Mouse (Mus musculus): Measurements from ENCODE around the gene Grin2c. TPM values are rescaled to one million over a fixed set of nuclear protein-coding genes. Genes with fewer than 3 reads are reported as not detected.

The Grin2c gene
- polyA plus RNA-seq, 1 experiment from 2014 or later: not detected

DNA sequence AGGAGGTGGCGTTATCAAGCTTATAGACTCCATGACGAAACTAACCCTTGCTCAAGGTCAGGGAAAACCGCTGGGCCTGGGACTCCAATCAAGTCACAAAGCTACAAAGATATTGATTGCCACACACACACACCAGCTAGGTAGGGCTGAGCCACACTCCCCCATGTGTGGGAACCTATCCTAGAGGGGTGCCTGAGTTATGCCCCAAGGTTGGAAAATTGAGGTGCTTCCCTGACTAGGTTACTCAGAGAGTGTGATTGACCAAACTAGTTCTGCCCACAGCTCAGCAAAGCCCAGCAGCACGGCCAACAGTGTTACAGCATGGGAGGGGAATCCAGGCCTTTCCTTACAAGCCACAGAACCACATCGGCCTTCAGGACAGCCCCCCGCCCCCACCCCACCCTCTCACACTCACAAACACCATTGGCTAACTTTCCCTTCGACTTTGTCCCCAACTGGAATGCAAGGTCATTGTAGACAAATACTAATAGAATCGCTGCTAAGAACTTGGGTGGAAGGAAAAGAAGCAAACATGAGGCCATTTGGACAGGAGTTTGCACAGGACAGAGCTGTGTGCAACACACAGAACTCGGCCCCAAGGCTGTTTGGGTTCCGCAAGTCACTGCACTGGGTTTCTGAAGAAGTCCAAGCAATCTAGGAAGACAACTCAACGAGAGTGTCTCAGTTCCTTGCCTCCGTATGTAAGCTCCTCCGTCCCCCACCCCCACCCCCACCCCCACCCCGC is 25.8 kb upstream of the Grin2c start:
- in situ Hi-C loops (cut with MboI; ENCODE audit: low pct_unique_long_range_greater_than_20kb): no loop called here
- POLR2A ChIA-PET: no interaction called here
- DNase-seq (ENCODE audit: low read depth, low spot score): no peak
- CTCF ChIA-PET: interaction anchor here (0.7 to 2.6 kb wide), 2 partner anchors 16 to 29 kb away, joined by 3 to 9 read pairs; partner anchors contain the start of genes Fdxr and Ush1g
- no peak for TF ChIP-seq CTCF (IDR thresholded peaks at IDR 0.05)
- ATAC-seq: no peak
- H3K27me3 ChIP-seq: peaks cover 11% of the 10 kb centered on the region

DNA sequence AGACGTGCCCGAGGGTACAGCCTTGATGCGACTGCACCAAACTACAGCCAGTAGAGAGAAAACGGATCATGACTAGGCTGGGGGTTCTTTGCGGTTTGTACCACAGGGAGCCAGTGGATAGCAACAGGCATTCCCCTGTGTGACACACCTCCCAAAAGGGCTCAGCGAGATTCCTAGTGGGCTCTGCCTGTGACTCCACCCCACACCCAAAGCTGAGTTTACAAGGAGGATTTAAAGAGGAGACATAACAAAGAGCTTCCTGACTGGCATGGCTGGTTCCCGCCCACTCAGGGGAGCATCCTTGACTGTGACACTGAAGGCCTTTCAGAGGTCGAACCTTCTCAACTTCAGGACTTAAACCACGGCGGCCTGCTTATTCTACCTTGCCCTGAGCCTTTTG is 24.5 kb upstream of the Grin2c start:
- TF ChIP-seq CTCF (IDR thresholded peaks at IDR 0.05): no peak
- no peak for ATAC-seq
- no peak for DNase-seq (ENCODE audit: low read depth, low spot score)
- ChIA-PET POLR2A (interaction anchor here (1.3 kb wide), 1 partner anchor 14 kb away, joined by 4 read pairs; the partner anchor contains the start of gene Fdxr), CTCF (interaction anchor here (2.6 kb wide), 1 partner anchor 15 kb away, joined by 9 read pairs; the partner anchor contains the start of gene Fdxr)
- no peaks in the 10 kb centered on the region for H3K27me3 ChIP-seq
- in situ Hi-C loops (cut with MboI; ENCODE audit: low pct_unique_long_range_greater_than_20kb): no loop called here

DNA sequence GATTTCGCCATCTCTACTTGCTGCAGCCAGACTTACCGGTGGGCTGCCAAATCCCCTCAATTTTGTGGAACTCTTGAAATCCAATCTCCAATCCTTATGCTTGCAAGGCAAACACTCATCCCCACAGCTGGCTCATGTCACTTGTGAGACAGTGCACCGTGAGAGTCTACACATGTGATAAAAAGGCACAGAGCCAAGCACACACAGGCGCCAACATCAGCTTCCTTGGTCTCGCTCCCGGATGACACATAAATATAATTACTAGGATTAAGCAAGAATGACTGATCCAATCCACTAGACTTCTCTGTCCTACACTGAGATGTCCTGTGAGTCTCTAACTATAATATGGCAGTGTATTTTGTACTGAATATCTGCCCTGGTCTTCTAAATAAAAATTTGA is 23.9 kb upstream of the Grin2c start:
- TF ChIP-seq CTCF (IDR thresholded peaks at IDR 0.05): no peak
- no peaks in the 10 kb centered on the region for H3K27me3 ChIP-seq
- CTCF ChIA-PET: interaction anchor here (0.9 to 2.6 kb wide), 2 partner anchors 9 to 14 kb away, joined by 3 to 9 read pairs; partner anchors contain the start of gene Fdxr
- ATAC-seq (peak; percentile 12), DNase-seq (ENCODE audit: low read depth, low spot score) (no peak)
- in situ Hi-C loops (cut with MboI; ENCODE audit: low pct_unique_long_range_greater_than_20kb): no loop called here
- POLR2A ChIA-PET: interaction anchor here (1.0 to 1.3 kb wide), 2 partner anchors 14 to 50 kb away, joined by 4 read pairs; partner anchors contain the start of gene Fdxr

DNA sequence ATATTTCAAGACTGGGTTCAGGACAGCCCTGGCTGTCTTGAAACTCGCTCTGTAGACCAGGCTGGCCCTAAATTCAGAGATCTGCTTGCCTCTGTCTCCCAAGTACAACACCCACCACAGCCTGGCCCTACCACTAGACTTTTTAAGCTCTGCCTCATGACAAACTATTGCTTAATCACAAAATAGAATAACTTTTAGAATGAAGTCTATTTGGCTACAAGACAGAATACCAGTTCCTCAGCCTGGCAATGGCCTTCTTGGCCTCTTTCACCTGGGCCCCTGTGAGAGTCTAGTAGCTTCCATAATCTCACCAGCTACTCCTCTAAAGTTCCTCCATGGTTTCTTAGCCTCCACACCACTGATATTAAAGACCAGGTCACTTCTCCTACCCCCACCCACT is 23.3 kb upstream of the Grin2c start:
- ATAC-seq (no peak), DNase-seq (ENCODE audit: low read depth, low spot score) (no peak)
- TF ChIP-seq CTCF (IDR thresholded peaks at IDR 0.05): no peak
- H3K27me3 ChIP-seq: no peaks in the 10 kb centered on the region
- in situ Hi-C loops (cut with MboI; ENCODE audit: low pct_unique_long_range_greater_than_20kb): no loop called here
- ChIA-PET POLR2A (interaction anchor here (1.0 to 1.3 kb wide), 2 partner anchors 13 to 51 kb away, joined by 4 read pairs; partner anchors contain the start of gene Fdxr), CTCF (interaction anchor here (0.9 to 2.6 kb wide), 2 partner anchors 9 to 13 kb away, joined by 3 to 9 read pairs; partner anchors contain the start of gene Fdxr)

DNA sequence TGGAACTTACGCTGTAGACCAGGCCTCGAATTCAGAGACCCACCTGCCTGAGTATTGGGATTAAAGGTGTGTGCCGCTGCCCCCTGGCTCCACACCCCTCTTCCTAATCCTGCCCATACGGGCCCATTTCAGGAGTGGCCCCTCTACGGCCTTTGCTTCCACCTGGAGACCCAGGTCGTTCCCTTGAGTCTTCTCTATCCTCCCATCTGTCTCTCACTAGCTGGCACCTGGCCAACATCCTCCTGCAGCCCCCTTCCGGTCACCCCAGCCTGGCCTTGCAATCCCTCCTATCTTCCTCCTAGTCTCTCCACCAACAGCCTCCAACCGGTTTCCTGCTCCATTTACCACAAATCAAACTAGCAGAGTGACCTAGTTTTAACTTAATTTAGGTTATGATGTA is 22.8 kb upstream of the Grin2c start:
- TF ChIP-seq CTCF (IDR thresholded peaks at IDR 0.05): no peak
- ATAC-seq (no peak), DNase-seq (ENCODE audit: low read depth, low spot score) (no peak)
- POLR2A ChIA-PET: interaction anchor here (1.0 kb wide), 1 partner anchor 51 kb away, joined by 4 read pairs; no protein-coding TSS in a partner anchor
- CTCF ChIA-PET: interaction anchor here (0.9 to 2.6 kb wide), 2 partner anchors 8 to 13 kb away, joined by 3 to 9 read pairs; partner anchors contain the start of gene Fdxr
- in situ Hi-C loops (cut with MboI; ENCODE audit: low pct_unique_long_range_greater_than_20kb): no loop called here
- no peaks in the 10 kb centered on the region for H3K27me3 ChIP-seq

DNA sequence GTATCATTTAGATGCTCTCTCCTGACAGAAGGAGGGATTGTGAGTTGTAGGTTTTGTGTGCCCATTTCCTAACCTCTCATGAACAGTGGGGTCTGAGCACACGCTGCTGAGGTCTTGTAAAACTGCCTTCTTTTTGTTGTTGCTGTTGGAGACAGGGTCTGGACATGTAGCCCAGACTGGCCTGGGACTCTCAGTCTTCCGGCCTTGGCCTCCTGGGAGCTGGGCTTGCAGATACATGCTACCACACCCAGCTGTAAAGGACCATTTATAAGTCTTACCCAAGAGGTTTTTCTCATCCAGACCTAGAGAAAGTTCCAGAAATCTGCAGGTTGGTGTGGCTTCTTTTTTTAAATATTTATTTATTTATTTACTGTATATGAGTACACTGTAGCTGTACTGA is 21.3 kb upstream of the Grin2c start:
- in situ Hi-C loops (cut with MboI; ENCODE audit: low pct_unique_long_range_greater_than_20kb): no loop called here
- DNase-seq (ENCODE audit: low read depth, low spot score) (no peak), ATAC-seq (no peak)
- POLR2A ChIA-PET: no interaction called here
- H3K27me3 ChIP-seq: no peaks in the 10 kb centered on the region
- CTCF ChIA-PET: no interaction called here
- TF ChIP-seq CTCF (IDR thresholded peaks at IDR 0.05): no peak

DNA sequence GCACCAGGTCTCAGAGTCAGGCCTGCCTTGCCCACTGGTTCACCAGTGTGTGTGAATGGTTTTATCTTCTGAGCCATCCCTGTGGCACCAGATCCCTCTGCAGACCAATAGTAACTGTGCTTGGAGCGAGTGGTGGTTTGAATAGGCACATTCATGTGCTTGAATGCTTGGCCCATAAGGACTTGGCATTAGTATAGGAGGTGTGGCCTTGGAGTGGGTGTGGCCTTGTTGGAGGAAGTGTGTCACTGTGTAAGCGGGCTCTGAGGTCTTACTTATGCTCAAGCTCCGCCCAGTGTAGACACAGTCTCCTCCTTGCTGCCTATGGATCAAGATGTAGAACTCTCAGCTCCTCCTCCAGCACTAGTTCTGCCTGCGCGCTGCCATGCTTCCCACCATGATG is 20.3 kb upstream of the Grin2c start:
- TF ChIP-seq CTCF (IDR thresholded peaks at IDR 0.05): no peak
- ChIA-PET POLR2A (interaction anchor here (0.9 kb wide), 1 partner anchor 12 kb away, joined by 3 read pairs; no protein-coding TSS in a partner anchor), CTCF (interaction anchor here (1.1 kb wide), 1 partner anchor 85 kb away, joined by 3 read pairs; no protein-coding TSS in a partner anchor)
- no peaks in the 10 kb centered on the region for H3K27me3 ChIP-seq
- no peak for ATAC-seq
- in situ Hi-C loops (cut with MboI; ENCODE audit: low pct_unique_long_range_greater_than_20kb): no loop called here
- DNase-seq (ENCODE audit: low read depth, low spot score): no peak

DNA sequence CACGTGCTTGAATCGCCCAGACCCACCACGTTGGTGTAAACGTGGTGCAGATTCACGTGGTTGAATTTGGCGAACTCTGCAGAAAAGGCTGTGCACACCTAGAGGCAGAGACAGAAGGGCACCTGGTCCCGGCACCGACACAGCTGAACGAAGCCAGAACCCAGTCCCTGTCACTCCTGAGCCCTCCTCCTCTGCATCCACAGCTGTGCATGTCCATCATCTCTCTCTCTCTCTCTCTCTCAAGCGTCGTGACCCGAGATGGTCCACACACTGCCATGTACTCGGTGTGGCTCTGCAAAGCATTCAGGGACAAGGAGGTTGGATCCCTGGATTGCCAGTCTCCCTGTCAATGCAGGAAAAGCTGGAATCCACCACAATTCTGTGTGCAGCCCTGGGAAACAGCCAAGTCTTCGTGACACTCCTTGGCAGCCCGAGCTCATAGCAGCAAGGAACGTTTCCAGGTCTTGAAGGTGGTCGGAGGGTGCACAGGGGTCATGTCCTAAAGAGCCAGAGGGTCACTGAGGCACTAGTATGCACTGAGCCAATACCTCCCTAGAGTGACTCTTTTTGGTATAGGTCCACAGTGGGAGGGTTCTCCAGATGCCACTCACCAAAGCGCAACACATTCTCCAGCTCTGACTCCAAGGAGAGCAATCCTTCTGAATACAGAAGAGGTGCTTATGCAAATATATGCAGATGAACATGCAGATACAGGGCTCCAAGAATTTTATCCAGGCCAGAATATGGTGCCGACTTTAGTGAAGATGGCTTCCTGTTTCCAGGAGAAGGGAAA is 19.4 kb upstream of the Grin2c start:
- in situ Hi-C loops (cut with MboI; ENCODE audit: low pct_unique_long_range_greater_than_20kb): no loop called here
- ChIA-PET CTCF (interaction anchor here (1.1 kb wide), 1 partner anchor 84 kb away, joined by 3 read pairs; no protein-coding TSS in a partner anchor), POLR2A (interaction anchor here (0.9 kb wide), 1 partner anchor 11 kb away, joined by 3 read pairs; no protein-coding TSS in a partner anchor)
- ATAC-seq (no peak), DNase-seq (ENCODE audit: low read depth, low spot score) (no peak)
- no peaks in the 10 kb centered on the region for H3K27me3 ChIP-seq
- TF ChIP-seq CTCF (IDR thresholded peaks at IDR 0.05): no peak

DNA sequence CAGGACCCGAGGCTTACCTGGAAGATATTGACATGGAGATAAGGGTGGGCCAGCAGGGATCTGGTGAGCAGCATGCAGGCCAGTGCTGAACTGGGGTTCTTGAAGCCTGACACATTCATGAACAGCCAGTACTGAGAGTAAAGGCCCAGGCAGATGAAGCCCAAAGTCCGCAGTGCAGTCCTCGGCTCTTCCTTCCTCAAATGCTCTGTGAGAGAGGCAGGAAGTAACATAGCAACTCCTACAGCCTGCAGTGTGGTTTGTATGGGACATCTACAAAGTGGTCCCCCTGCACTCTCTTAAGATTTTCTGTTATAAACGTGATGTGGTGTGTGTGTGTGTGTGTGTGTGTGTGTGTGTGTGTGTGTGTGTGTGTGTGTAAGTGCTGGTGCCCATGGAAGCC is 18.2 kb upstream of the Grin2c start:
- TF ChIP-seq CTCF (IDR thresholded peaks at IDR 0.05): no peak
- POLR2A ChIA-PET: no interaction called here
- no peaks in the 10 kb centered on the region for H3K27me3 ChIP-seq
- CTCF ChIA-PET: no interaction called here
- no peak for ATAC-seq
- no peak for DNase-seq (ENCODE audit: low read depth, low spot score)
- in situ Hi-C loops (cut with MboI; ENCODE audit: low pct_unique_long_range_greater_than_20kb): no loop called here

DNA sequence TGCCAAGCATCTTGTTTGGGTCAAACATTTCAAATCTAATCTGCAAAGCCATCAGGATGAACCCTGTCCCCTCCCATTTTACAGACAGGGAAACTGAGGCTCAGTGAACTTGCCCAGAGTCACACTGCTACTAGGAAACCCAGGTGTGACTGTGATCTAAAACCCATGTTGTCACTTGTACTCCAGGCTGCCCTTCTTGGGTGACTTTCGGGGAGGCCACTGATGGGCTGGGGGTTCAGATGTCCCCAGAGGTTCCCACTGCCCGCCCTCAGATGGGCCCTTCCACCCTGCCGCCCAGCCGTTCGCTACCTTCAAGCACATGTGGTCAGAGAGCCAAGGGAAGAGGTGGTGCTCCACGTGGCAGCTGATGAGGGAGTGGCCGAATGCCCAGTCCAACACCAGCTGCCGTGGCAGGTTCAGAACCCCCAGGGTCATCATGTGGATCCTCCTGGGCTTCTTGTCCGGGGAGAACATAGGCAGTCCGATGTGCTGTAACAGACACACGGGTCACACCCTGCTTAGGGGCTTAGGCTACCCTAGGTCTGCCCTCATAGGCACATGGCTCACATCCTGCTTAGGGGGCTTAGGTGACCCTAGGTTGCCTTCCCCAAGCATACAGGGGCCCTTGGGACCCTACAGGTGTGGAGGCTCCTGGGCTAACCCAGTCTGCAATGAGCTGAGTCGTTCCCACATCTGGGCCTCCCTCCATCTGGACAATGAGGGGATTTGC is 17.0 kb upstream of the Grin2c start:
- DNase-seq (ENCODE audit: low read depth, low spot score) (no peak), ATAC-seq (no peak)
- no peak for TF ChIP-seq CTCF (IDR thresholded peaks at IDR 0.05)
- H3K27me3 ChIP-seq: no peaks in the 10 kb centered on the region
- in situ Hi-C loops (cut with MboI; ENCODE audit: low pct_unique_long_range_greater_than_20kb): no loop called here
- ChIA-PET CTCF (no interaction called here), POLR2A (no interaction called here)
